Mouse (Mus musculus) c-Kit-negative CD71-positive TER-119-positive erythroid progenitor cells, embryonic 14.5 days (primary cell): ENCODE results near the gene Urb2.
"Not testable (repeated sequence)": the region's sequence is repeated elsewhere in the genome, so short reads cannot be mapped to it uniquely, and the experiment has no call there.

Experiments used
- DNase-seq: peaks from one replicate; pipeline ENCODE4 v3.0.0-alpha.2; 2013; ENCODE audit warnings: low read depth, low spot score

The Urb2 gene

DNA sequence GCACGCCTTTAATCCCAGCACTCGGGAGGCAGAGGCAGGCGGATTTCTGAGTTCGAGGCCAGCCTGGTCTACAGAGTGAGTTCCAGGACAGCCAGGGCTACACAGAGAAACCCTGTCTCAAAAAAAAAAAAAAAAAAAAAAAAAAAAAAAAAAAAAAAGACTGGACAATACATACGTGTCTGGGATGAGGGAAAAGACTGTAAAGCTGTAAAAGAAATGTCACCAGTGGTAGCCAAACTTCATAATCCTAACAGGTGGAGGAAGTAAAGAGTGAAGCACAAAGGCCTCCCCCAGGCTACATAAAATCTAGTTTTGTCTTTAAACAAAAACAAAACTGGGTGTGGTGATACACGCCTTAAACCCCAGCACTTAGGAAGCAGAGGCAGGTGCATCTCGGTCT is 7.0 kb upstream of the Urb2 start:
- not testable (repeated sequence) for DNase-seq

DNA sequence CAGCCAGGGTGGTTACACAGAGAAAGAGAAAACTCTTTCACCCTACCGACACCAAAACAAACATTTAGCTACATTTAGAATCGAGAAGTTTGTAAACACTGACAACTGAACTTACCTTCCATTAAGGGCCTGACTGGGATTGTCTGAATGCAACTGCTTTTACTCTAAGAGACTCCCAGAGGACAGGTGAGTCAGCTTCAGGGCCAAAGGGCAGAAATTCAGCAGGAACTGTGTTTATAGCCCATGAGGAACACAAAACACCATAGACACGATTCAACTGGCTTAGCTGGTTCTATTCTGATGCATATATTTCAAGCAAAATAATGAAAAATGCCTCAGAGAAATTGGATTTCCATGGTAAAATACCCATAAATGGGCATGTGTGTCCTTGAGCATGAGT is 6.6 kb upstream of the Urb2 start:
- DNase-seq = no peak

DNA sequence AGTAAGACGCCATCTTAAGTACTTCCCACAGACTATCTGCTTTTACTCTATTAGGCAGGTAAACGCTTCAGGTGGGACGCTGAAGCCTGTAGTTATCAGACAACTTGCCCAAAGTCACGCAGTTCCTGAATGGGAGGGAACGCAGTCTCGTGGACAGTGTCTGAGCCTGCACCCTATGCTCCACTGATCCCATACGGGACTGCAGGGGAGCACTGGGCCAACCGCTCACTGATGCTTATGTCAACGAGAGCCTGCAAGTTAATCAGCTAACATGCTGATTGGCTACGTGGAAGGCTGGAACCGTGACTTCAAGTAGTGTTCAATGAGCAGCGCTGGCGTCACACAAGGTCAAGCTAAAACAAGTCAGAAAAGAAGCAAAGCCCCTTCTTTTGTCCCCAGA is 1.5 kb upstream of the Urb2 start:
- peak; percentile 55 for DNase-seq

DNA sequence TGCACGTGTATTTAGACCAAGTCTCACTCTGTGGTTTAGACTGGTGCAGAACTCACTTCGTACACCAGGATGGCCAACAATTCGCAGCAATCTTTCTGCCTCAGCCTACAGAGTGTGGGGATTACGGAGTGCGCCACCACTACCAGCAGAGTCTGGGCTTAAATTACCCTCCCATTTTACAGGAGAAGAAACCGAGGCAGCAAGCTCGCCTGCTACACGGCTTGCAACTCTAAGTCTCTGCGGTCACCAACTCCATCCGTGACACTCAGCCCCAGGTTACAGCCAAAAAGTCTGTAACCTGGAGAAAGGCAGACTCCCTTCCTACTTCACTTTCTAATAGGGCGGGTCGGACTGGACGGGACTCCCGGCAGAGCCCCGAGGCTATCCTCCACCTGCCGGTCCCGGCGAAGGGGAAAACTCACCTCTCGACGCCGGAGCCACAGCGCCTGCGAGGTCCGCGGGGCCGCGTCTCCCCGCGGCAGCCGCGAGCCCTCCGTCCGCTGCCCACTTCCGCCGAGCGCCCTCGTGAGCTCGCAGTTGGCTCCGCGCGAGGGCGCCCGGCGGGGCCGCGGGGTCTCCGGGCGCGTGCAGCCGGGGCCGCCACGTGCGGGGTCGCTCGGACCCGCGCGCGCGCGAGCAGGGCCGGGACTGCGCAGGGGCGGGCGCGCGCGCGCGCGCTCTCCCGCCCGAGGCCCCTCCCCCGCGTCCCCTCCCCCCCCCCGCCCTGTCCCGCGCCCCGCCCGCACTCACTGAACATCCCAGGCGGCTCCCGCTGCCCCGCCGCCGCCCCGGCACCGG is 670 bp upstream of the Urb2 start:
- DNase-seq = peak; percentile 36

DNA sequence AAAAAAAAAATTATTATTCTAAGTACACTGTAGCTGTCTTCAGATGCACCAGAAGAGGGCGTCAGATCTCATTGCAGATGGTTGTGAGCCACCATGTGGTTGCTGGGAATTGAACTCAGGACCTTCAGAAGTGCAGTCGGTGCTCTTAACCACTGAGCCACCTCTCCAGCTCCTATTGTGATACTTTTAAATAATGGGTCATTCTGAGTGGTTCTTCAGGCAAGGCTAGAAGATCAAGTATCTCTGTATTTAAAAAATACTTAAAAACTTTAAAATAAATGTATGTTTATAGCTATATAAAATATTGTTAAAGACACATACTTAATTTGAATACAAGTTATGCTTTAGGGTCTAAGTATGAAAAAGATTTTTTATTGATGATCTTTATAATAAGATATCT is 5.0 kb downstream of the Urb2 start:
- not testable (repeated sequence) for DNase-seq

DNA sequence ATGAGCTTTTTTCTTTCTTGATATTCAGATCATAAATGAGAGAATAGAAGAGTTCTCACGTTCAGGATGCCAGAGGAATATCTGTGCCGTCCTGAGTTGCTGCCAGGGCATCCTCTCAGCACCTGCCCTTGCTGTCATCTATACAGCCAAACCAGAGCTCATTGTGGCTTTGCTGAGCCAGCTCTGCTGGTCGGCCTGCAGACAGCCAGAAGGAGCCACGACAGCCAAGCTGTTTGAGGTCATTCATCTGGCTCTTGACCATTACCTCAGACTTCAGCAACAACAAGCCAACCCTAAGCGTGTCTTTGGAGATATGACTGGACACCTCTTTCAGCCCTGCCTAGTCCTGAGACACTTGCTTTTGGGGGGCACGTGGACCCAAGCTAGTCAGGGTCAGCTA is 6.5 kb downstream of the Urb2 start:
- DNase-seq = no peak

DNA sequence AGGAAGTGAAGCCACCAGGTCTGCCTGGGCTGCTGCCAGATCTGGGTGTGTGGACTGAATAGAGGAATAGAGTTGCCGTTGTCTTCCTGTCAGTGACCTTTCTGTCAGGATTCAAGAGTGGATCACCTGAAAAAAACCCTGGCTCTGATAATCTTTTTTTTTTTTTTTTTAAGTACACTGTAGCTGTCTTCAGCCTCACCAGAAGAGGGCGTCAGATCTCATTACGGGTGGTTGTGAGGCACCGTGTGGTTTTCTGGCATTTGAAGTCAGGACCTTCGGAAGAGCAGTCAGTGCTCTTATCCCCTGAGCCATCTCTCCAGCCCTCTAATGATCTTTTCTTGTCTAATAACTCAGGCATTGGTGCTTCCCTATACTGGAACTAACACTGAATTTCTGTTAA is 12.1 kb downstream of the Urb2 start:
- no peak for DNase-seq

DNA sequence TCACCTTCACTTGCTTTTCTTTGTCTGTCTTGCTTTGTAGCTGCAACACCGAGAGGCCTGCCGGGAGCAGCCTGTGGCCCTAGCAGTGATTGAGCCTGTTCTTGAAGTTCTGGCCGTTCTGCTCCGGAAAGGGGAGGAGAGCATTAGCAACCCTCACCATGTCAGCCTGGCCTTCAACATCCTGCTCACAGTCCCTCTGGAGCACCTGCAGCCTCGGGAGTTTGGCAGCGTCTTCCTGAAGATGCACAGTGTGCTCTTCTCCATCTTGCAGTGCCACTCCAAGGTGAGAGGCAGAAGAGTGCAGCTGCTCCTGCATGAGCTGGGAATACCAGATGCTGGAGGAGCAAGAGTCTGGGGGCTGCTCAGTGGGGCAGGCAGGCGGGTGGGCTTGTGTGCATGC is 16.8 kb downstream of the Urb2 start:
- DNase-seq = no peak

DNA sequence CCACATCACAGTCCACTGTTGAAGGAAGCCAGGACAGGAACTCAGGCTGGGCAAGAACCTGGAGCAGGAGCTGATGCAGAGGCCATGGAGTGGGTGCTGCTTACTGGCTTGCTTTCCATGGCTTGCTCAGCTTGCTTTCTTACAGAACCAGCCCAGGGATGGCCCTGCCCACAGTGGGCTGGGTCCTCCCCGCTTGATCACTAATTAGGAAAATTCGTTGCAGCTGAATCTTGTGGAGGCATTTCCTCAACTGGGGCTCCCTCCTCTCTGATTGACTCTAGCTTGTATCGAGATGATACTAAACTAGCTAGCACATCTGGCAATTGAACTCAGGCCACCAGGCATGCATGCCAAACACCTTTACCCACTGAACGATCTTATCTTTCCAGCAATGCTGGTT is 18.0 kb downstream of the Urb2 start:
- no peak for DNase-seq

DNA sequence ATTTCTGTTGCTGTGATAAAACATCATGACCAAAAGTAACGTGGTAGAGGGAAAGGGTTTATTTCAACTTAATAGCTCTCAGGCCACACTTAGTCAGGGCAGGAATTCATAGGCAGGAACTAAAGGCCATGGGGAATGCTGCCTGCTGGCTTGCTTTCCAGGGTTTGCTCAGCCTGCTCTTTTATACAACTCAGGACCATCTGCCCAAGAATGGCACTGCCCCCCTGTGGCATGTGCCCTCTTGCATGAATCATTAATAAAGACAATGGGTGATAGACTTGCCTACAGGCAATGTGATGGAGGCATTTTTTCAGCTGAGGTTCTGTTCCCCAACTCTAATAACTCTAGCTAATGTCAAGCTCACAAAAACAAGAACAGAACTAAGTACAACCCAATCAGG is 20.9 kb downstream of the Urb2 start:
- DNase-seq = no peak

DNA sequence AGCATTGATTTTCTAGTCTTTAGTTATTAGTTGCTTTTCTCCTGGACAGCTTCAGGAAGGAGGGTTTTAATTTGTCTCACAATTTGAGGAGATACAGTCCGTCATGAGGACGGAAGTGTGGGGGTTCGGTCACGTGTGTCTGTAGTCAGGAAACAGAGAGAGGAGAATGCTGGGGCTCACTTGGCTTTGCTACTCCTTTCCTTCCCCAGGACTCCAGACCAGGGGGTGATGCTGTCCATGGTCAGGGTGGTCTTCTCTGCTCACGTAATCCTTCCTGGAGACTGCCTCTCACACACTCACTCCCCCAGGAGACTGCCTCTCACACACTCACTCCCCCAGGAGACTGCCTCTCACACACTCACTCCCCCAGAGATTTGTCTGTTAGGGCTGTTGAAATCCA is 23.1 kb downstream of the Urb2 start:
- DNase-seq = no peak

DNA sequence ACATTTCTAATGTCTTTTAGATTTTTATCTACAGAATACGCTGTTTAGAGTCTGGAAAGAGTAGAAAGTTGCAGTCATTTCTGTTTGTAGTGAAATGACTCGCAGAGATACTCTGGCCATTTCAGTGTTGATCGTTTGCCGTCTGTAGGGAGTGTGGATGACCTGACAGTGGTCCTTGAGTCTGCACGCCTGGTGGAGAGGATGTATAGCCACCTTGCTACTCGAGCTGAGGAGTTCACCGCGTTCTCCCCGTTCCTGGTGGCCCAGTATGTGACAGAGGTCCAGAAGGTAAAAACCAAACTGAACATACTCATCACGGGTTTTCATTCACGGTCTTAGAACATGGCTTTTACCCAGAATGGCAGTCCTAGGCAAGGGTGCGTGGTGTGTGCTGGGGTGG is 23.6 kb downstream of the Urb2 start:
- no peak for DNase-seq

DNA sequence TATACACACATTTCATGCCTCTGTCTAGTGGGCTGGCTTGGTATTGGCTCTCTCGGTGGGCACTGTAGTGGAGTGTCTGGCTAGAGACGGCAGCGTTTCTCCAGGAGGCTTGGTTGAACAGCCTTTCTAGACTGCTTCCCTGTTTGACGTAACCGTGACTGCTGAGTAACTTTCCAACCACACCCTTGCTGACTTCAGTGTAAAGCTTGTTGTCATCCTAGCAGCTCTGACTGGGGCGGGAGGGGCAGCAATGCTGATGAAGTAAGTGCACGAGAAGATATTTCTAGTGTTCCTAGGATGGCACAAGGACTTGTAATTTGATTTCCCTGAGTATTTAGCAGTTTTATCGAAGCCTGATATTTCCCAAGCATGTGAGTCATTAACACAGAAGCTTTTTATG is 24.5 kb downstream of the Urb2 start:
- no peak for DNase-seq

DNA sequence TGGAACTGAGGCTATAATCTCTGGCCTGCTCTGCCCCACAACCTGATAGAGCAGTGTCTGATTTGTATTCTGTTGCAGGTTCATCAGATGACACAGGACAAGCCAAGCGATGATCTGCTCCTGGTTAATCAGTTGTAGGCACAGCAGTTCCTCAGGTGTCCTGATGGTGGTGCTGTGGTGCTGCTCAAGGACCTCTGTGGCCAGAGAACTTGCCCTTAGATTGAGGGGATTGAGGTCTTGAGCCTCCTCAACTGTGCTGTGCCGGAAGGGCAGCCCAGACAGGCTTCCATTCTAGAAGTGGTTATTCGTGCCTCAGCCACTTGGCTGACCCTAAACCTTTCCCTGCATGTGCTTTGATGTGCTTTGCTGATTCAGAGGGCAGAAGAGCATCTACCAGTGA is 30.8 kb downstream of the Urb2 start:
- peak; percentile 17 for DNase-seq

DNA sequence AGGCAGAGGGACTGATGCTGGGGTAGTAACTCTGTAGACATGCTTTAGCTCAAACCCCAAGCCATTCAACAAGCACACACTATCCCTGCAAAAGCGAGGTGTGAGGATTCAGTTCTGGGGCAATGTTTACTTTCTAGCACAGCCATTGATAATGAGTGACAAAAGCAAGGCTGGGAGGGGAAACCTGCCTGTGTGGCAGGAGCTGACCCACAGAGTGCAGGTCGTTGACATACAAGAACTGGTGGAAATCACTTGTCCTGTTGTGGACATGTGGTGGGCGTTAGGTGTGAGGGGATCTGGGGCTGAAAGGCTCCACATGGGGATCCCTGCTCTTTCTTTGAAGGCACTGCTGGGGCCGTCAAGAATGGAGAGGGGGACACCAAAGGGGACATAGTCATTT is 31.3 kb downstream of the Urb2 start:
- no peak for DNase-seq

DNA sequence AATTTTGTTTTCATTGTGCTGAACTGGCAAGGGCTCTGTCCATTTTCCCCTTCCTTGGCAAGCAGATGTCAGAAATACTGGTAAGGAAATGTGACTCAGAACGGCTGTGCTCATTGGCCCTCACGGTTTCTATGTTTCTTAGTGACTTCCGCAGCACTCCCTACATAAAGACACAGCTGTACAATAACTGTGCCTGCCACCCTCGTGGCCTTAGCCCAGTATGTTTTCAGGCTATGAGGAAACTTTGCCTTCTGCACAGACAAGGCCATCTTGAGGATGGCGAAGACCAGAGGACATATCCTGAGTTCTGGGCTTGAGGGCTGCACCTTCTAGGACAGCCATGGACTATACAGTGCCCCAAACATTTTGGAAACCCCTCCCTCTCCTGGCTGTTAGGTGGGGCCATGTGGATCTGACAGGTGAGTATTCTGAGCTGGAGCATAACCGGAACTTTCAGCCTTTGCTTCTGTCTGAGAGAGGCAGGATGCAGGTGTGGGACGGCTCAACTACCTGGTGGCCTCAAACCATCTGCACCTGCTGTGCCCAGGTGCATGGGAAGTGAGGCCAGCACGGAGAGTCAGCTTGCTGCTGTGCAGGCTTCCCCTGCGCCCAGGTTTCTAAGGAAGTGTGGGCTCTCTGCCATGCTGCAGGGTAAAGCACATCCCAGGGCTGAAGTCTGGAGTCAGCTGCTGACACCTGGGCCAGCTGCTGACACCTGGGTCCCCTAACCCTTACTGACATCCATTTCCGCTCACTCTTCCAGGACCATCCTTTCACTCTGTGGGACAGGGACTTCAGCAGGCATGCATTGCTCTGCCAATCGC is 35.7 kb downstream of the Urb2 start:
- DNase-seq = no peak

DNA sequence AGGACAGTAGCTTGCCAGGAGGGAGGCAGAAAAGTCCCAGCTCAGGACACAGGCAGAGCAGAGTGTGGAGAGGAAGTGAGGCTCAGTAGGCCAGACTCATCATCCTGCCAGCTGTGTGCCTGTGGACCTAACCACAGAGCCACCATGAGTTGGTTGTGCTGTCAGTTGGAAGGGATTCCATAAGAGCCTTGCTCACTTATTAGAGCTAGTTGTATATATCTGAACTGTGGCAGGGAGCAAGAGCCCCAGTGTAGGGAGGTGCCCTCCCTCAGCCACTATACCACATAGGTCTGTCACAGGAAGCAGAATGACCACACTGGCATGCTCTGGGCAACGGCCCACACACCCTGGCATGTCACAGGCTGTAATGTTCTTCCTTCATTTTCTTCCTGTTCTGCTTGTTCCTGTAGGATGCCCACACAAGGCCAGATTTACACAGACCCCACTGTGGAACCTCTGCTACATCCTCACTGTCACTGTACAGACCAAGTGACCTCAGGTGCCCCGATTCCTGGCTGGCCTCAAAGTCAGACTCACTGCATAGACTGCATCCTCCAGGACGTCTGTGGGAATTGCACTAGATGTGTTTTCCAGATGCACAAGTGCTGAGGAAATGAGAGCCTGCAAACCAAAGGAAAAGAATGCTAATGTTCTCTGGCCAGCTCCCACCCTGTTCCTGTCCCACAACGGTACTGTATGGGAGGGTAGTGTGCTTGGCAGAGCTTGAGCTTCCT is 45.2 kb downstream of the Urb2 start:
- no peak for DNase-seq

DNA sequence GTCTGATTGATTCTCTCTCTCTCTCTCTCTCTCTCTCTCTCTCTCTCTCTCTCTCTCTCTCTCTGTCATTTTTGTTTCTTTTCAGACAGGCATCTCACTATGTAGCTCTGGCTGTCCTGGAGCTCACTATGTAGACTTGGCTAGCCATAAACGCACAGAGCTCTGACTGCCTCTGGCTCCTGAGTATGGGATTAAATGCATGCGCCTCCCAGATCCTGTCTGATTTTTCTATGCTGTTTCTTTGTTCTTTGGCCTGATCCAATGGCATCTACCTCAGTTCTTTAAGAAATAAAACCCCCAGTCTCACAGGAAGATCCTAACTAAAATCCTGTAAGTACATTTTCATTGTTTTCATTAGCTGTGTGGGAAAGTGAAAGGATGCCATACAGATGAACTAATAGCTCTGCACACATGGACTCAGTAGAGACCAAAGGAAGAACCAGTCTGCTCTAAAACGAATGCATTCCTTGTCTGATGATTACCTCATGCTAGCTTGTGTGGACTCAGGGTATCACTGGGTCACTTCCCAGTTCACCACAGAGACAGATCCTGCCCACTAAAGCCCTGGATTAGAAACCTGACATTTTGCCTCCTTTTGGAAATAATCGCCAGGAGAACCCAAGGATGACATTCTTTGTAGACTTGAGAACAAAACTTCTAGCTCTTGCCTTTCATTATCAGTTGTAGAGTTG is 45.9 kb downstream of the Urb2 start:
- no peak for DNase-seq

DNA sequence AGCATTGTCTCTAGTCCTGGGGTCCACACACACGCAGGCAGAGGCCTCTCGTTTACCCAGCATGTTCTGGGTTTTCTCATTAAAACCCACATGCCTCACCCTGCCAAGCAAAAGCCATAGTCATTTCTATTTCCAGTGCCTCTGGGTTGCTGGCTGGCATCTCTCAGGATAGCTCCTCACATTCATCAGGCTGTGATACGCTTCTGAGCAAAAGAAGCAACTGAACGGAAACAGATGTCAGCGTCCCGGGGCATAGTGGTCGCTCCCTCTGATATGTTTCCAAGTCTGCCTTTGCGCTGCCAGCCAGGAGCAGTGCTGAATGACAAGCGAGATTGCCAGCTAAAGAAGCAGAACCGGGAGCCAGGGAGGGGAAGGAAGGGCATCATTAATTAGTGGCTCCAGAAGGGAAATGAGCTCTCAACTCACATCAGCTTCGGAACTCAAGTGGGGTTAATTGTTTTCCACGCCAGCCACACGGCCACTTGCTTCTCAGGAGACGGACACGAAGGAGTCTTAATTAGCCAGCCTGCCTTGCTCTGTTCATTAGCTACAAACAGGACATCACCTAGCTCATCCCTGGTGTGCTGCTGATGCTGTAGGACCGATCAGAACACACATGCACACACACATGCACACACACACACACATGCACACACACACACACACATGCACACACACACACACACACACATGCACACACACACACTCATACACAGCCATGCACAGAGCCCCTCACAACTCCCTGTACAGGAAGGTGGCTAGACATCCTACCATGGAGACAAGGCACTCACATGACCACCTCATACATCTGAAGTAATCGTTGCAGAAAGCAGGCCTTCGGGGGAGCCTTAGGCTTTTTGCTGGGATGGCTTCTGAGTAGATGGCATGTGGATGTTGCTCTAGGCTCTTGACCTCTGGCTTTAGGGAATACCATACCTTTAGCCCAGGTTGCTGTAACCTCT is 49.3 kb downstream of the Urb2 start:
- DNase-seq = no peak

DNA sequence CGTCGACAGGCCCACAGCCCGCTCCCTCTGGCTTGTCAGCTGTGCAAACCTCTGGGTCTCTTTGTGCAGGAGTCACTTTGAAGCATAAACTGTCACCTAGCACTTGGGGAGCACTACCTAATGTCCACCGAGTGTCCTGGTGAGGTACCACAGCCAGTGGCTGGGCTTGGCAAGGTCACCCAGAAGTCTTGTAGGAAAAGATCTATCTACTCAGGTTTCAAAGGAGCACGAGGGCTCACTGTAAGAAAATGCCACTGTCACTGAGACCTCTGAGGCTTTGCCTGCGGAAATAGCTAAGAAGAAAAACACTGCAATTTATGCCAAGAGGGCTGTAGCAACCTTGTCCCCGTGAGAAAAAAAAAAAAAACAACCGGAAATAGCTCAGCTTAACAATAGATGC is 54.7 kb downstream of the Urb2 start:
- no peak for DNase-seq

DNA sequence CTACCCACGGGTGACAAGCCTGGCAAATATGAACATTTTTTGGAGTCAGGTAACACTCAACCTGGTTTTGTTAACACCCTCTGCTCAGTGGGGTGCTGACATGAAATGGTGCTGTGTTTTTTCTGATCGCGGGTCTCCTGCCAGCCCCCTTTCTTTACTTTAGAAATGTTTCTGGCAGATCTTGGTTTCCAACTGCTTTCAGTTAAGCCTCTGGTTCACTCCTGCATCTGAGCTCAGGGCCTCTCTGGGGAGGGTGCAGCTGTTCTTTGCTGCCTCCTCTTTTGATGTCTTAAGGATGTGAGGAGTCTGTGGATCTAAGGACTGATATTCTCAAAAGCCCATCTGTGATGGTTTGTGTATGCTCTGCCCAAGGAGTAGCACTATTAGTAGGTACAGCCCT is 55.1 kb downstream of the Urb2 start:
- no peak for DNase-seq
